8 mouse cellular contexts compared by ENCODE assay signal in genomic region chr13:40854451-40855058, GRCm38 (mm10). TPM values are rescaled to one million over a fixed set of nuclear protein-coding genes. Genes with fewer than 3 reads are reported as not detected.
DNase-seq lines count a peak whose midpoint lies in the region; ATAC-seq and TF ChIP-seq lines count a peak whose summit lies in the region.

No protein-coding gene starts in this region.

- H3K9ac ChIP-seq in heart, postnatal 0 days (replicated peaks; ENCODE audit: low read depth, low read length): peak overlapping the region; percentile 56
- H3K9ac ChIP-seq in stomach, postnatal 0 days (ENCODE audit: low read length): peak overlapping the region; percentile 63

- peak overlapping the region; percentile 45 for H3K4me3 ChIP-seq in left cerebral cortex, adult 2 months
- H3K4me3 ChIP-seq in embryonic facial prominence, embryonic 10.5 days: peak overlapping the region; percentile 53
- peak overlapping the region; percentile 54 for H3K4me3 ChIP-seq in heart, postnatal 0 days (ENCODE audit: low read depth, low read length)
- peak overlapping the region; percentile 45 for H3K4me3 ChIP-seq in stomach, postnatal 0 days (ENCODE audit: low read depth, low read length)

- 1% methylated on average over 13 of the region's 13 CpGs for WGBS in embryonic facial prominence, embryonic 10.5 days
- 2% methylated on average over 13 of the region's 13 CpGs for WGBS in heart, postnatal 0 days
- 0% methylated on average over 13 of the region's 13 CpGs for WGBS in stomach, postnatal 0 days

- no peak for DNase-seq in left cerebral cortex, adult 2 months (ENCODE audit: extremely low spot score in 1 of 2, low spot score in 2 of 2)
- no peak for DNase-seq in left cerebral cortex, adult 8-10 months (ENCODE audit: low spot score in 2 of 2)
- DNase-seq in embryonic facial prominence, embryonic 10.5 days (ENCODE audit: low spot score): peak; percentile 61
- peak; percentile 94 for DNase-seq in heart, postnatal 0 days (ENCODE audit: low spot score)
- DNase-seq in kidney, postnatal 14 days: peak; percentile 80
- DNase-seq in stomach, postnatal 0 days (ENCODE audit: low spot score): peak; percentile 37
- no peak for DNase-seq in thymus, postnatal 10 days (ENCODE audit: low spot score in 2 of 2)

- H3K9me3 ChIP-seq in embryonic facial prominence, embryonic 10.5 days: no peaks in the 10 kb centered on the region
- H3K9me3 ChIP-seq in heart, postnatal 0 days (replicated peaks; ENCODE audit: control insufficient read depth, low read length): no peaks in the 10 kb centered on the region
- H3K9me3 ChIP-seq in stomach, postnatal 0 days (ENCODE audit: control insufficient read depth, low read length): no peaks in the 10 kb centered on the region

- peak overlapping the region; percentile 72 for H3K4me2 ChIP-seq in heart, postnatal 0 days (ENCODE audit: low read depth, low read length)
- peak overlapping the region; percentile 65 for H3K4me2 ChIP-seq in stomach, postnatal 0 days (replicated peaks; ENCODE audit: low read depth)

- no peaks in the 10 kb centered on the region for H3K36me3 ChIP-seq in embryonic facial prominence, embryonic 10.5 days (replicated peaks)
- no peaks in the 10 kb centered on the region for H3K36me3 ChIP-seq in heart, postnatal 0 days (replicated peaks; ENCODE audit: control insufficient read depth, insufficient read depth, low read length)
- no peaks in the 10 kb centered on the region for H3K36me3 ChIP-seq in stomach, postnatal 0 days (ENCODE audit: control insufficient read depth, insufficient read depth, low read length)

- no peaks in the 10 kb centered on the region; the same call in 1 of the 2 replicates for H3K27me3 ChIP-seq in embryonic facial prominence, embryonic 10.5 days (replicated peaks; ENCODE audit: low read depth, poor library complexity, severe bottlenecking)
- H3K27me3 ChIP-seq in heart, postnatal 0 days (ENCODE audit: control insufficient read depth, insufficient read depth, low read length): no peaks in the 10 kb centered on the region
- H3K27me3 ChIP-seq in stomach, postnatal 0 days (ENCODE audit: control insufficient read depth, insufficient read depth, low read length): no peaks in the 10 kb centered on the region

- TF ChIP-seq EP300 in heart, postnatal 0 days (IDR thresholded peaks at IDR 0.05; ENCODE audit: low read depth): no peak
- TF ChIP-seq EP300 in stomach, postnatal 0 days (optimal IDR thresholded peaks at IDR 0.05): no peak

- no peak overlapping the region; the same call in 1 of the 2 replicates for H3K27ac ChIP-seq in left cerebral cortex, adult 2 months
- peak overlapping the region; percentile 80 for H3K27ac ChIP-seq in embryonic facial prominence, embryonic 10.5 days (replicated peaks)
- peak overlapping the region; percentile 91 for H3K27ac ChIP-seq in heart, postnatal 0 days (ENCODE audit: low read depth)
- peak overlapping the region; percentile 63 for H3K27ac ChIP-seq in stomach, postnatal 0 days (replicated peaks)

- intact Hi-C loops in left cerebral cortex, adult 2 months (cut with DNase I): loop anchor here (5.0 kb wide), 1 partner anchor 63 kb away; no protein-coding TSS in a partner anchor

- peak; percentile 91 for ATAC-seq in heart, postnatal 0 days (ENCODE audit: insufficient read depth, low read depth)
- peak; percentile 48 for ATAC-seq in megakaryocyte, adult 5-6 weeks (ENCODE audit: poor library complexity, severe bottlenecking)
- ATAC-seq in stomach, postnatal 0 days (ENCODE audit: low FRiP score, low TSS enrichment): peak; percentile 80

- TF ChIP-seq CTCF in left cerebral cortex, adult 2 months (IDR thresholded peaks at IDR 0.05): no peak
- no peak for TF ChIP-seq CTCF in heart, postnatal 0 days (IDR thresholded peaks at IDR 0.05; ENCODE audit: low read depth)
- no peak for TF ChIP-seq CTCF in stomach, postnatal 0 days (IDR thresholded peaks at IDR 0.05; ENCODE audit: low read depth)

- peaks cover 16% of the 10 kb centered on the region for H3K4me1 ChIP-seq in embryonic facial prominence, embryonic 10.5 days
- H3K4me1 ChIP-seq in heart, postnatal 0 days (ENCODE audit: control insufficient read depth, insufficient read depth): peaks cover 14% of the 10 kb centered on the region
- H3K4me1 ChIP-seq in stomach, postnatal 0 days (replicated peaks; ENCODE audit: control insufficient read depth, insufficient read depth): 0 out of 2 replicates have a peak, but pooled peaks cover 3% of the 10 kb centered on the region

RNA-seq across cellular contexts. Expression of gene Gcnt2, which starts 5.0 kb away (rescaled TPM):
- total RNA-seq in left cerebral cortex, adult 2 months (2021): 10 to 100 TPM; 21.1 to 21.7 TPM
- total RNA-seq in left cerebral cortex, adult 8-10 months (2022): 10 to 100 TPM; 21.5 to 24.5 (median 23.5) TPM
- polyA plus RNA-seq in embryonic facial prominence, embryonic 10.5 days (2016; fragmentation: Nextera tagmentation; extraction: Ambion mirVana): 2.1 and 2.9 TPM in 2 replicates
- total RNA-seq in heart, postnatal 0 days (2014; rRNA removed; ENCODE audit: low replicate concordance): 12.9 and 15.5 TPM in 2 replicates
- polyA plus RNA-seq in heart, postnatal 0 days (2015; fragmentation: Nextera tagmentation; extraction: Ambion mirVana): 2.8 and 3.1 TPM in 2 replicates
- total RNA-seq in megakaryocyte, adult 5-6 weeks (2015): 22.7 and 23.6 TPM in 2 replicates
- 11.7 and 15.3 TPM in 2 replicates for total RNA-seq in megakaryocyte, adult 5-6 weeks (2017)
- 5.7 and 6.4 TPM in 2 replicates for polyA plus RNA-seq in stomach, postnatal 0 days (2015; fragmentation: Nextera tagmentation; extraction: Ambion mirVana)

Comparison
In these comparisons a context has a peak if more than half of its experiments do, and no peak if none do; other contexts are left out.
1. DNase-seq: peak in embryonic facial prominence, embryonic 10.5 days (single experiment), heart, postnatal 0 days (single experiment), kidney, postnatal 14 days (single experiment) and stomach, postnatal 0 days (single experiment); none in left cerebral cortex, adult 2 months (0 of 2), left cerebral cortex, adult 8-10 months (0 of 2) and thymus, postnatal 10 days (0 of 2).
2. Peak in every context shown above with its lines, with median percentiles within 50 percentile points of each other: H3K4me3 ChIP-seq and ATAC-seq.